Mouse (Mus musculus) yolk sac, embryonic 10.5 days (tissue): Measurements from ENCODE around the gene Sncg.

Experiments
- DNase-seq: peaks from one replicate; pipeline ENCODE4 v3.0.0-alpha.2; 2017; ENCODE audit warnings: low spot score

Sncg gene

DNA sequence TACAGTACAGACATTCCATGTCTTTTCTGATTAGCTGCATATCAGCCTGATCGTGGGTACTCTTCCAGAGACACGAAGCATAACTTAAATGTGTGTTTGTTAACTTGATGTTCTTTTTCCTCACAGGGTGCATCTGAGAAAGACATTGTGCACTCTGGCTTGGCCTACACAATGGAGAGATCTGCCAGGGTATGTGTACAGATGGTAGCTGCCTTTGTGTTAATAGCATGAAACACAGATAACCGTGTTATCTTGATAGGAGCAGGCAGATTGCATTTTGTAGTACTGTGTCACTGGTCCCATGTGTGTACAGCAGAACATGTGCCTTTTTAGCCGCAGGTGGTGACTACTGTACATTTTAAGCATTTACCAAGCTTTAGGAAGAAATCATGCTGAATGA is 32.6 kb downstream of the Sncg start:
- DNase-seq: no peak

GRCm38 (mm10) chr14:34339446-34339845 is 35.1 kb downstream of the Sncg start:
- DNase-seq: no peak

GRCm38 (mm10) chr14:34332476-34332875 is 42.1 kb downstream of the Sncg start:
- no peak for DNase-seq

DNA sequence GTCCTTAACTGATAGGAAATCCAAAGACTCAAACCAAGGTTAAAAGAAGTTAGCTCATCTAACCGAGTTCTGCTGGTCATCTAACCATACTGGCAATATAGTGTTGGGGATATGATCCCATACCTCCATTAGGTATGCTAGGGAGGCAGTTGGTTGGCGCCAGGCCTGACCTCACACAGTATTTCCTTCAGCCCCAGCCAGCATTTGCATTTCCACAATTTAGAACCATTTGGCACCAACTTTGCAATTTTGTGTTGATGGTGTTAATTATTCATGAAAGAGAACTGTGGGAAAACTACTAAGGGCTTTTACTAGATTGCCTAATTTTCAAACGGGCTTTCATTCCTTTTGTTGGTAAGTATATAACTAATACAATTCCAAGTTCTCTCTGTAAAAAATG is 42.7 kb downstream of the Sncg start:
- DNase-seq: no peak

DNA sequence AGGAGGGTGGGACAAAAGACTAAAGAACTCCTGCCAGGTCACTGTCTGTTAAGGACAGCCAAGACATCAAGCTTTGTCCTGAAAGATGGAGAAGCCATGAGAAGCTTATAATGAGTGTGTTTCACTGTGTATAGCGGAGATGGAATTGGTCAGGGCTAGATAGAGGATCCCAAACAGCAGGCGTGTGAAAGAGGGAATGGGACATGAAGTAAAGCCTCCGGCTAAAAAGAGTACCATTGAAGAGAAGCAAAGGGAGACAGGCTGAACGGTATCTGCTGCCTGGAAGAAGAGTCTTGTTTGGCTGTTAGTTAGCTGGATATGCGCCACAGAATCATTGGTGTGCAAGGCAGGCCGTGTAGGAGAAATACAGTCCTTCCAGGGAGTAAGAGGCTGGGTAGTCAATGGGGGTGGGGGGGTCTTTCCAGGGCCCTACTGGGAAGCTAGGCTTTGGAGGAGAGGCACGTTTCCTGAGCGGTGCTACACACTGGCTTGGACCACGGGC is 43.9 kb downstream of the Sncg start:
- DNase-seq: no peak

GRCm38 (mm10) chr14:34327618-34328017 is 47.0 kb downstream of the Sncg start:
- DNase-seq: no peak

- no peak for DNase-seq
These were observed 48.0 kb downstream of the Sncg start for GRCm38 (mm10) chr14:34326606-34327005.

- no peak for DNase-seq
These were observed 51.0 kb downstream of the Sncg start for GRCm38 (mm10) chr14:34323576-34324085.
